Mouse (Mus musculus) stomach, embryonic 16.5 days (tissue): ENCODE results near the gene Reep6. TPM values are rescaled to one million over a fixed set of nuclear protein-coding genes. Genes with fewer than 3 reads are reported as not detected.

Experiments
- ATAC-seq: fragments of 200-750 bp; cut with Nextera tagmentation; 2 replicates; pipeline ENCODE4 v1.8.0; 2017; ENCODE audit warnings: moderate number of reproducible peaks, moderate TSS enrichment; ENCODE audit not compliant: insufficient read depth, low FRiP score
- H3K27ac ChIP-seq: fragments of 300-500 bp; sonication (generic); 2 replicates; pipeline ENCODE4 v1.5.1; 2014; ENCODE audit warnings: low read length
- H3K27me3 ChIP-seq: fragments of 300-500 bp; sonication (generic); 2 replicates; pipeline ENCODE4 v1.6.1; 2014; ENCODE audit warnings: low read length, control low read depth, mixed read lengths; ENCODE audit not compliant: control insufficient read depth, insufficient read depth
- H3K36me3 ChIP-seq: fragments of 300-500 bp; sonication (generic); 2 replicates; pipeline ENCODE4 v1.6.1; 2014; ENCODE audit warnings: low read length; ENCODE audit not compliant: control insufficient read depth, insufficient read depth
- H3K4me1 ChIP-seq: fragments of 300-500 bp; sonication (generic); 2 replicates; pipeline ENCODE4 v1.6.1; 2014; ENCODE audit warnings: low read length, control low read depth, mixed read lengths; ENCODE audit not compliant: control insufficient read depth, insufficient read depth
- H3K4me2 ChIP-seq: fragments of 300-500 bp; sonication (generic); 2 replicates; pipeline ENCODE4 v1.6.1; 2014; ENCODE audit warnings: low read depth, low read length, mixed read lengths
- H3K4me3 ChIP-seq: fragments of 300-500 bp; sonication (generic); replicated peaks from 2 replicates; pipeline ENCODE4 v1.5.1; 2014; ENCODE audit warnings: mild to moderate bottlenecking, low read length
- H3K9ac ChIP-seq: fragments of 300-500 bp; sonication (generic); 2 replicates; pipeline ENCODE4 v1.6.1; 2014; ENCODE audit warnings: low read length
- H3K9me3 ChIP-seq: fragments of 300-500 bp; sonication (generic); replicated peaks from 2 replicates; pipeline ENCODE4 v1.6.1; 2016; ENCODE audit warnings: low read length, control low read depth; ENCODE audit not compliant: control insufficient read depth
- WGBS: fragments of 180-500 bp; shearing (Covaris S2); extraction: QIAGEN DNeasy Blood & Tissue Kit; methylation state at CpG from one replicate; pipeline ENCODE4 v1.1.7; 2014; 5-methylcytosine and 5-hydroxymethylcytosine counted together
- polyA plus RNA-seq: library from polyadenylated mRNA; unstranded; fragments of >200 nt; fragmentation: Nextera tagmentation; extraction: Ambion mirVana; gene quantifications from 2 replicates; pipeline ENCODE4 v1.2.1, GENCODE M21; 2015

Gene Reep6
- 45.2 and 51.1 TPM in 2 replicates for polyA plus RNA-seq

DNA sequence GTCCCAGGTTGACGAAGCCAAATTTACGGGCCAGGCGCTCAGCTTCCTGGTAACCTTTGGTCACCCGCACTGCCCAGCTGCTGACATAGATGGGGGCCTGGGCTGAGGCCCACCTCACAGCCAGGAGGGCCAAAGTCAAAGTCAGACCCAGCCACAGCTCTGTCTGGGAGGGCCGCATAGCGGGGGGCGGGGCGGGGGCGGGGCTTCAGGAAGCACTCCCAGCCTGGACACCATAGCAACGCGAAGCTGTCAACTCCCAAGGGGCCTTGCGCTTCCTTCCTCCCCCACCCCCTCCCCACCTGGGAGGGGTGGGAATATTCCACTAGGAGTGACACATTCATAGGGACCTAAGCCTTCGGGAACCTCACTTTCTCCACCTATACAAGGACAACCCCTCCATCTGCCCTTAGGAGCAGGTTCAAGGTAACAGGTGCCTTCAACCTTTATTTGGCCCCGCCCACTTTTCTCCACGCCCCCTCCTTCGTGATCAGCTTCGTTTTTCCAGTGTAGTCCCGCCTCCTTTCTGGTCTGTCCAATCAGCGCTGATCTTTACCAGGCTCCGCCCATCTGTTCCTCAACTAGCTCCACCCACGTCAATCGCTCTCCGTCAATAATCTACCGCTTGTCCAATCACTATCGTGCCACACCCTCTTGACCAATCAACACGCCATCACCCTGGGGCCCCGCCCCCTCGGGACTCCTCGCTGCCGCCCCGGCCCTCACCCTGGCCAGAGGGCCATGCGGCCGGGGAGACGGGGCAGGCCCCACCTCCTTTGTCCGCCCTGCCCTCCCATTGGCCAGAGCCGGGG is at the start of gene Reep6, which contains the start of gene Pcsk4:
TSS of gene Reep6 (plus strand) at position 681 of the 809 bp plus-strand sequence.
TSS of gene Pcsk4 (minus strand) at position 226 of the 809 bp plus-strand sequence.
- Histone ChIP-seq H3K4me1 (peaks cover 27% of the 10 kb centered on the region), H3K4me2 (peak within 1 kb of the TSS; percentile 97), H3K27ac (peak within 1 kb of the TSS; percentile 76), H3K4me3 (peak within 1 kb of the TSS; percentile 60), H3K27me3 (no peaks in the 10 kb centered on the region), H3K36me3 (no peaks in the 10 kb centered on the region), H3K9ac (peak within 1 kb of the TSS; percentile 74), H3K9me3 (no peaks in the 10 kb centered on the region)
- WGBS: 3% methylated on average over 36 of the region's 36 CpGs
- ATAC-seq: peak; percentile 95

DNA sequence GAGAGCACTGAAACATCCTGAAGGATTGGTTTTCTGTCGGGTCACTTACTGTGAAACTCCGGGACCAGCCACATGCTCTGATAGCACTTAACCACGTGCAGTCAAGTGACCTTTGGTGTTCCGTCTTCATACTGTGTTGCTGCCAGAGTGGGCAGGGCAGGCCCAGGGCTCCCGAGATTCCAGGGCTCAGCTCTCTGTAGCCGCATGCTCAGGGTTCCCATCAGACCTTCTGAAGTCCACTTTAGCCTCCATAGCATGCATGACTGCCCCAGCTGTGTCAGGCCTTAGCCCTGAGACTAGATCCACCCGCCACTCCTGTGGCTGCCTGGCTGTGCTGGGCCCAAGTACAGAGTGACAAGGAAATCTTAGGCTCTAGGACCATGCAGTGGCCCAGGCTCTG is 48.4 kb upstream of the Reep6 start:
- ATAC-seq: no peak
- 62% methylated on average over 7 of the region's 7 CpGs for WGBS
- Histone ChIP-seq H3K4me3 (no peak overlapping the region), H3K27me3 (no peaks in the 10 kb centered on the region), H3K9me3 (no peaks in the 10 kb centered on the region), H3K4me2 (no peak overlapping the region), H3K36me3 (peaks cover 29% of the 10 kb centered on the region), H3K9ac (no peak overlapping the region), H3K4me1 (0 out of 2 replicates have a peak, but pooled peaks cover 8% of the 10 kb centered on the region), H3K27ac (peak overlapping the region; percentile 76)

DNA sequence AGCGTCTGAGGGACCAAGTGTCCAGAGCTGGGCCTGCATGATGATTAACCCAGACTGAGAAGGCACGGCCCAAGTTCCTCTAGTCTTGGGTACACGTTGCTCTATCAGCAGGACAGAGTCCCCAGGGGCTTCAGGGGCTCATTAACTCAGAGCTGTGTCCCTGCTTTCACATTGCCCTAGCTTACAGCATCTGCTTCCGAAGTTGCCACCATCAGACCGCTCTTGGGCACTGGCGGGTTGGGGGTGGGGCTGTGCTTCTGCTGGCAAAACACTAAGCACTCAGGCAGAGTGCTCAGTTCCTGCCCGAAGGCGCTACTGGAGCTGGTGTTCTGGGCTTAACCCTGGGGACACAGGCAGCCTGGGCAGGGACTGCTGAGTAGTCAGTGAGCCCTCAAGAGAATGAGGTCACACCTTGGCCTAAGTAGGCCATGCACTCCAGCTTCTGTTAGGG is 47.8 kb upstream of the Reep6 start:
- Histone ChIP-seq H3K36me3 (peaks cover 29% of the 10 kb centered on the region), H3K4me2 (no peak overlapping the region), H3K4me3 (no peak overlapping the region), H3K4me1 (0 out of 2 replicates have a peak, but pooled peaks cover 8% of the 10 kb centered on the region), H3K9me3 (no peaks in the 10 kb centered on the region), H3K27me3 (no peaks in the 10 kb centered on the region), H3K27ac (peak overlapping the region; percentile 76), H3K9ac (no peak overlapping the region)
- 70% methylated on average over 8 of the region's 8 CpGs for WGBS
- ATAC-seq: no peak

DNA sequence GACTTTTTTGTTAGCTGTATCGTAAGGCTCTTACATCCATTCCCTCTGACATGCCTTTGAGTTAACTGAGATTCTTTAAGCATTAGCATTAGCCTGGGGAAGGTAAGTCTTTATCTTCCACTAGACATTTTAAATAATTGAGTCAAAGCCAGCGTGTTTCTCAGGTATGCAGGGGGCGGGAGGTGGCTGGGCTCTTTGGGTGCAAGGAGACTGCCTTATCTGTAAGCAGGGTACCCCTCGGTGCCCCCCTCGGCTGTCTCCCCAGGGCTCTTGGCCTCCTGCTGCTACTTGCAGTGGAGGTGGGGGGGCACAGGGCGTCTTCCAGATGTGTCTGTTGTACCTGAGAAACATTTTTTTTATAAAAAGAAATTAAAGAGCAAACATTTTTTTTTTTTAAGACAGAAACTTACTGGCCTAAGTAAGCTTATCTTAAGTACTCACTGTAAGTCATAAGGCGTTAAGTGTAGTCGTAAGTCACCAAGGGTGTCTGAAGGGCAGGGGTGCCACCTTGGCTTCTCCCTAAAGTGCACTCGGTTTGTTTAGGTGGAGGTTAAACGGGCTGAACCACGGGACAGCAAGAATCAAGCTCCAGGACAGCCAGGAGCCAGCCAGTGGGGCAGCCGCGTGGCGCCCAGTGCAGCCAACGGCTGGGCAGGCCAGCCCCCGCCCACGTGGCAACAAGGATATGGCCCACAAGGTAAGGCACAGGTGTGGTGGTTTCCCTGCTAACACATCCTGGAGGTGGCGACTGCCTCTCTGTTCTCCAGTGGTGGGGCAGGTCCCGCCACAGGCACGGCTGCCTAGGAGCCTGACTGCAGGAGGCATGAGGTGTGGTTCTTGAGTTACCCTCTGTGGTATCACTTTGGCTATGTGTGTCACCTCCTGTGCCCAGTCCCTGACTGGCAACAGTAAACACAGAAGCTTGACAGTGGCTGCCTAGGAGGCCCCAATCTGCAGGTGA is 47.0 kb upstream of the Reep6 start:
- H3K36me3 ChIP-seq: peaks cover 26% of the 10 kb centered on the region
- WGBS: 70% methylated on average over 20 of the region's 20 CpGs
- H3K9ac ChIP-seq: no peak overlapping the region
- H3K4me1 ChIP-seq: 0 out of 2 replicates have a peak, but pooled peaks cover 8% of the 10 kb centered on the region
- peak; percentile 79 for ATAC-seq
- H3K4me2 ChIP-seq: no peak overlapping the region
- H3K27ac ChIP-seq: peak overlapping the region; percentile 76
- no peak overlapping the region for H3K4me3 ChIP-seq
- no peaks in the 10 kb centered on the region for H3K27me3 ChIP-seq
- H3K9me3 ChIP-seq: no peaks in the 10 kb centered on the region

DNA sequence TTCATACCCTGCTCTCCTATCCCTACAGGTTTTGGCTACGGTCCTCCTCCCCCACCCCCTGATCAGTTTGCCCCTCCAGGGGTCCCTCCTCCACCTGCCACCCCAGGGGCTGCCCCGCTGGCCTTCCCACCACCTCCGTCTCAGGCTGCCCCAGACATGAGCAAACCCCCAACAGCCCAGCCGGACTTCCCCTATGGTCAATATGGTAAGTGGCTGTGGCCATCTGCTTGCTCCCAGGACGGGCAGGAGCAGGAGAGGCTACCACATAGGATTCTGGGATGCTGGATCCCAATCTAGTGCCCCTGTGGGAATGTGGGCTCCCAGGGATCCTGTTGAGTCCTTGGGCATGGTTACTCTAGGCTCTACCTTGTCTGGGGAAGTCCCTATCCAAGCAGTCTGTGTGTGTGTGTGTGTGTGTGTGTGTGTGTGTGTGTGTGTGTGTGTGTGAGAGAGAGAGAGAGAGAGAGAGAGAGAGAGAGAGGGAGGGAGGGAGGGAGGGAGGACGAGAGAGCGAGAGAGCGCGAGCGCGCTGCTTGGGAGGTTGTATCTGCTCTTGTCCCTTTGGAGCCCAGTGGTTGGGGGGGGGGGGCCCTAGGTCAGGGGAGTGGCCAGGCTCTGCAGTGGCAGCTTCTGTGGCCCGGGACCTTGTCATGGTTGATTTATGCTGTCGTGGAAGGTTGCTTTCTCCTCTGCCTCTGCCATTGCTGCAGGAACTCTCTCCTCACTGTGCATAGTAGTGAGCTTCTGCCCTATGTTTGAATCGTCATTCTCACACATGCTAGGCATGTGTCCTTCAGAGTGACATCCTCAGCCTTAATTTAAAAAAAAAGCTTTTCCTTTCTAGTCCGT is 44.3 kb upstream of the Reep6 start:
- 71% methylated on average over 15 of the region's 15 CpGs for WGBS
- Histone ChIP-seq H3K4me2 (no peak overlapping the region), H3K4me3 (no peak overlapping the region), H3K36me3 (peaks cover 19% of the 10 kb centered on the region), H3K27me3 (no peaks in the 10 kb centered on the region), H3K9me3 (no peaks in the 10 kb centered on the region), H3K27ac (no peak overlapping the region), H3K4me1 (0 out of 2 replicates have a peak, but pooled peaks cover 8% of the 10 kb centered on the region), H3K9ac (no peak overlapping the region)
- ATAC-seq: no peak

DNA sequence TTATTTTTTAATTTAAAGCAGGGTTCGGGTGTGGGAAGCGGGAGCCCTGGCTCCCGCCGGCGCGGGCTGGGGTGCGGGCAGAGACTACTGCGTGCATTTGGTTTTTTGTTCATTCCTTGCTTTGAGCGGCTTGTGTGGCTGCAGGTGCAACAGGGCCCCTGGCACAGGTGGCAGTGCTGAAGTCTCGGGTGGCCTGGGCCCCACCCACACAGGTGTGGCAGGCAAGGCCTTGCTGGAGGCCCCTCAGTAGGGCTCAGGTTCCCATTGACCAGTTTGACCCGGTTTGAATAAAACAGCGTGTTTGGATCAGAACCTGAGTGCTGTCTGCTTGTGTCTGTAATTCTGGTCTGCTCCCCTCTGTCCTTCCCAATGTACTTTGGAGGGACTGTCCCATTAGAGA is 41.7 kb upstream of the Reep6 start:
- no peak overlapping the region for H3K4me2 ChIP-seq

DNA sequence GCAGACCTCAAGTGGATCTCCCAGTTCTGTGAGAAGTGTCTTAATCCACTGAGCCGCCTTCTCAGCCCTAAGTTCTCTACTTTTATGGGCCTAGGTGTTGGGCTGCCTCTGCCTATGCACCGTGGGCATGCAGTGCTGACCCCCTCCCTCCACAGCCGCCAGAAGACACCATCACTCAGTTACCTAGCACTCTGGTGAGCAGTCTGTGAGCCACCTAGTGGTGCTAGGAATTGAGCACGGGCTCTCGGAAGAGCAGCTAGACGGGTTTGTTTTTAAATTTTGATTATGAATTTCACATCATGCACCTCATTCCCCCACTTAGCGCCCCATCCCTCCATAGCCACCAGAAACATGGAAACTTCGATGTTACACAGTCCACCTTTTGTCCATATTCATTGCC is 41.1 kb upstream of the Reep6 start:
- H3K4me2 ChIP-seq: no peak overlapping the region
- 64% methylated on average over 8 of the region's 8 CpGs for WGBS
- H3K9me3 ChIP-seq: no peaks in the 10 kb centered on the region
- H3K4me1 ChIP-seq: peaks cover 8% of the 10 kb centered on the region
- H3K9ac ChIP-seq: no peak overlapping the region
- H3K27me3 ChIP-seq: no peaks in the 10 kb centered on the region
- H3K27ac ChIP-seq: 0 out of 2 replicates have a peak overlapping the region, but pooled peaks have one; percentile 19
- no peak overlapping the region for H3K4me3 ChIP-seq
- H3K36me3 ChIP-seq: peaks cover 7% of the 10 kb centered on the region; the same call in 1 of the 2 replicates
- ATAC-seq: no peak

More for the DNA sequence above, 41.7 kb upstream of the Reep6 start:
- ATAC-seq: no peak
- 87% methylated on average over 12 of the region's 12 CpGs for WGBS
- H3K4me1 ChIP-seq: peaks cover 8% of the 10 kb centered on the region; the same call in 1 of the 2 replicates
- H3K9ac ChIP-seq: no peak overlapping the region; the same call in 1 of the 2 replicates
- H3K36me3 ChIP-seq: peaks cover 12% of the 10 kb centered on the region
- no peaks in the 10 kb centered on the region for H3K9me3 ChIP-seq
- no peak overlapping the region for H3K4me3 ChIP-seq
- H3K27ac ChIP-seq: 0 out of 2 replicates have a peak overlapping the region, but pooled peaks have one; percentile 19
- H3K27me3 ChIP-seq: no peaks in the 10 kb centered on the region
